Mouse (Mus musculus) kidney, embryonic 15.5 days (tissue): ENCODE data around the gene Gm17606. TPM values are rescaled to one million over a fixed set of nuclear protein-coding genes. Genes with fewer than 3 reads are reported as not detected.
"Not testable (repeated sequence)": the region's sequence is repeated elsewhere in the genome, so short reads cannot be mapped to it uniquely, and the experiment has no call there.

ENCODE experiments used
- ATAC-seq: fragments of 200-750 bp; cut with Nextera tagmentation; replicated peaks from 2 replicates; pipeline ENCODE4 v1.8.0; 2017; ENCODE audit warnings: moderate TSS enrichment; ENCODE audit not compliant: low FRiP score
- H3K27ac ChIP-seq: fragments of 300-500 bp; sonication (generic); 2 replicates; pipeline ENCODE4 v1.5.1; 2015; ENCODE audit warnings: mild to moderate bottlenecking, inconsistent platforms
- H3K27me3 ChIP-seq: fragments of 300-500 bp; sonication (generic); 2 replicates; pipeline ENCODE4 v1.6.1; 2015; ENCODE audit warnings: inconsistent platforms
- H3K36me3 ChIP-seq: fragments of 300-500 bp; sonication (generic); 2 replicates; pipeline ENCODE4 v1.6.1; 2015; ENCODE audit warnings: inconsistent platforms
- H3K4me1 ChIP-seq: fragments of 300-500 bp; sonication (generic); 2 replicates; pipeline ENCODE4 v1.6.1; 2015; ENCODE audit warnings: inconsistent platforms
- H3K4me2 ChIP-seq: fragments of 300-500 bp; sonication (generic); 2 replicates; pipeline ENCODE4 v1.6.1; 2015; ENCODE audit warnings: moderate library complexity, mild to moderate bottlenecking, inconsistent platforms
- H3K4me3 ChIP-seq: fragments of 300-500 bp; sonication (generic); replicated peaks from 2 replicates; pipeline ENCODE4 v1.5.1; 2015; ENCODE audit warnings: mild to moderate bottlenecking, inconsistent platforms
- H3K9ac ChIP-seq: fragments of 300-500 bp; sonication (generic); 2 replicates; pipeline ENCODE4 v1.6.1; 2015; ENCODE audit warnings: mild to moderate bottlenecking, inconsistent platforms
- H3K9me3 ChIP-seq: fragments of 300-500 bp; sonication (generic); replicated peaks from 2 replicates; pipeline ENCODE4 v1.6.1; 2016; ENCODE audit warnings: inconsistent platforms
- WGBS: fragments of 180-500 bp; shearing (Covaris S2); methylation state at CpG from one replicate; pipeline ENCODE4 v1.1.7; 2015; ENCODE audit warnings: mixed read lengths; 5-methylcytosine and 5-hydroxymethylcytosine counted together
- polyA plus RNA-seq: library from polyadenylated mRNA; unstranded; fragments of >200 nt; fragmentation: Nextera tagmentation; extraction: Ambion mirVana; gene quantifications from 2 replicates; pipeline ENCODE4 v1.2.1, GENCODE M21; 2015

The Gm17606 gene
- polyA plus RNA-seq, 1 experiment from 2014 or later: not detected

DNA sequence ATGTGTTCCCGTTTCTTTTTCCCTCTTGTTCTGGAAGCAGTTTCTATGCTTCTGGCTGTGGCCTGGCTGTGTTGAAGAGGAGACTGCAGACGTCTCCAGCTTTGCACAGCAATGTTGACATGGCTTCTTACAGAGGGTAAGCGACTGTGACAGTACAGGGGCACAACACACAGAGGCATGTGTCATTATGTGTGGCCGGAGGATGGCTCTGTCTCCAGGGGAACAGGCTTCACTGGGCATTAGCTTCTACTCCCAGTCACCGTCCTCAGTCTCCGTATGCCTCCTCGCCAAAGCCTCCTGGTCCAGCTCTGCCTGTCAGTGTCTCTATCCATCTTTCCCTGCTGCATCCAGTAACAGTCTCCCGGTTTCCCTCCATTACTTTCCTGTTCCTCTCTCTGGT, 33.5 kb upstream of the Gm17606 start:
- ATAC-seq: no peak
- no peaks in the 10 kb centered on the region for H3K9me3 ChIP-seq
- WGBS: 53% methylated on average over 8 of the region's 8 CpGs
- H3K4me1 ChIP-seq: peaks cover 22% of the 10 kb centered on the region
- no peaks in the 10 kb centered on the region for H3K27me3 ChIP-seq
- H3K9ac ChIP-seq: no peak overlapping the region
- H3K36me3 ChIP-seq: peaks cover 13% of the 10 kb centered on the region
- H3K27ac ChIP-seq: peak overlapping the region; percentile 24; the same call in 1 of the 2 replicates
- H3K4me3 ChIP-seq: no peak overlapping the region
- H3K4me2 ChIP-seq: no peak overlapping the region

- H3K4me1 ChIP-seq: peaks cover 16% of the 10 kb centered on the region
- H3K9me3 ChIP-seq: no peaks in the 10 kb centered on the region
- no peak overlapping the region for H3K4me2 ChIP-seq
- H3K27ac ChIP-seq: no peak overlapping the region
- H3K4me3 ChIP-seq: no peak overlapping the region
- H3K27me3 ChIP-seq: no peaks in the 10 kb centered on the region
- no peak for ATAC-seq
- 58% methylated on average over 4 of the region's 4 CpGs for WGBS
- H3K36me3 ChIP-seq: peaks cover 26% of the 10 kb centered on the region
- H3K9ac ChIP-seq: no peak overlapping the region
Measured at GRCm38 (mm10) chr14:54609245-54609644, 31.5 kb upstream of the Gm17606 start.

DNA sequence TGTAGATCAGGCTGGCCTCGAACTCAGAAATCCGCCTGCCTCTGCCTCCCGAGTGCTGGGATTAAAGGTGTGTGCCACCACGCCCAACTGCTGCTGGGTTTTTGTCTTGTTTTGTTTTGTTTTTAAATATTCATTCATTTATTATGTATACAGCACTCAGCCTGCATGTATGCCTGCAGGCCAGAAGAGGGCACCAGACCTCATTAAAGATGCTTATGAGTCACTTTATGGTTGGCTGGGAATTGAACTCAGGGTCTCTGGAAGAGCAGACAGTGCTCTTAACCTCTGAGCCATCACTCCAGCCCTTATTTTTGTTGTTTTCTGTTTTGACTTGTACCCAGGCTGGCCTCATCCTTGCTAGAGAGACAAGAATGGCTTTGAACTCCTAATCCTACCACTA, 30.8 kb upstream of the Gm17606 start:
- no peak overlapping the region for H3K4me2 ChIP-seq
- no peaks in the 10 kb centered on the region for H3K9me3 ChIP-seq
- no peaks in the 10 kb centered on the region for H3K27me3 ChIP-seq
- peaks cover 34% of the 10 kb centered on the region for H3K36me3 ChIP-seq
- peaks cover 9% of the 10 kb centered on the region for H3K4me1 ChIP-seq
- WGBS: 91% methylated on average over 4 of the region's 4 CpGs
- no peak for ATAC-seq
- no peak overlapping the region for H3K27ac ChIP-seq
- no peak overlapping the region for H3K9ac ChIP-seq
- no peak overlapping the region for H3K4me3 ChIP-seq

DNA sequence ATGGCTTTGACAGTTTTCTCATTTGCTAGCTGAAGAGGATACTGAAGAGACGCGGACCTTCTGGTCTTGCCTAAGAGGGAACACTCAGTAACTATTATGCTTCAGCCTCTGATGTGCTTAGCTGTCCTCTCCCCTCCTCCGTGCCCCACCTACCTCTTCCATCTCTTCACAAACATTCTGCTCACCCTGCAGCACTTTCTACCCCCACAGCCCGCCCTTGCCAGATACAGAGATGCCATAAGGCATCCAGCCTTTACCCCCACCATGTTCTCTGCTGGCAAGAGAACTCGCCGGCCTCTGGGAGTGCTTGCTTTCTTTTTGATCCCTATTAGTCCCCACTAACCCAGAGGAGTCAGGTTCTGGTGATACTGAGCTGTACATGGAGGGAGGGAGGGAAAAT, 30.1 kb upstream of the Gm17606 start:
- ATAC-seq: no peak
- H3K4me1 ChIP-seq: peaks cover 5% of the 10 kb centered on the region; the same call in 1 of the 2 replicates
- H3K36me3 ChIP-seq: peaks cover 39% of the 10 kb centered on the region
- H3K4me3 ChIP-seq: no peak overlapping the region
- WGBS: 81% methylated on average over 6 of the region's 6 CpGs
- no peak overlapping the region for H3K9ac ChIP-seq
- no peaks in the 10 kb centered on the region for H3K9me3 ChIP-seq
- no peak overlapping the region for H3K4me2 ChIP-seq
- no peak overlapping the region for H3K27ac ChIP-seq
- H3K27me3 ChIP-seq: no peaks in the 10 kb centered on the region

DNA sequence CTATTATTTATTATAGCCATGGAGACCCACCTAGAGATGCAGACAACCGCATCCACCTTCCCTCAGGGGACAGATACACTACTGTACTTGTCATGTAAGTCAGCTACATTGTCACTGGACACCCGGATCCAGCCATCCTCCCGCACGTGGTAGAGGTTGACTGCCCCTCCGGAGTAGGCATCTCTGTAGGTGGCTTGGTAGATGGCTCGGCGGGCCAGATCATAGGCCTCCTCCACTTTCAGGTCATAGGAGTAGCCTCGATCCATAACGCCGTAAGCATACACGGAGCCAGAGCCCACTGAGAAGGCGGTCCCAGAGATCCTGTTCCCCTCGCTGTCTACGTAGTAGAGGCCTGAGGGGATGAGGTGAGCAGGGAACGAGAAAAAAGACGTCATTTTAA, 26.6 kb upstream of the Gm17606 start:
- not testable (repeated sequence) for H3K9ac ChIP-seq, H3K9me3 ChIP-seq, H3K4me2 ChIP-seq, H3K27me3 ChIP-seq, ATAC-seq, H3K27ac ChIP-seq, H3K4me3 ChIP-seq
- Histone ChIP-seq H3K4me1 (peaks cover 14% of the 10 kb centered on the region), H3K36me3 (peaks cover 48% of the 10 kb centered on the region)
- 87% methylated on average over 16 of the region's 16 CpGs for WGBS

DNA sequence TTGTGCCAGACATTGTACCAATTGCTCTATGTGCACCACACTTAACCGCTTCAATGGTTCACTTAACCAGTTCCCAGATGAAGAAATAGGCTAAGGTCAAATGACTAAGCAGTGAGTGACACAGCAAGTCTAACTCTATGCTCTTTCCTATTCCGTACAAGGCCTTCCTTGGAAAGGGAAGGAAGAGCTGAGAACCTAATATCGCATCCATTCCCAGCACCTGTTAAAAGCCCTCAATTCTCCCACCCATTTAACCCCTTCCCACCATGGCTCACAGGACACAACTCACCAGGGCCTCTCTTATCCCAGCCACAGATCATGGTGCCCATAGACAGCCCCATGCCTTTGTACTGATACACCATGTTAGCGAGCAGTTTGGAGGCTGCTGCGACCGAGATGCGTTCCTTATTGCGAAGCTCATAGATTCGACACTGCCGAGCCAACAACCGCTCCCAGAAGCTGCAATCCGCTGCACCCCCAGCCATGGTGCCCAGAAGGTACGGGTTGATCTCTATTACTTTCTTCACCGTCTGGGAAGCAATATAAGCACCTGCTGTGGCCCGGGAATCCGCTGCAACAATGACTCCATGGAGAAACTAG, 24.4 kb upstream of the Gm17606 start:
- Histone ChIP-seq H3K36me3 (peaks cover 43% of the 10 kb centered on the region), H3K9me3 (no peaks in the 10 kb centered on the region), H3K9ac (no peak overlapping the region), H3K4me1 (peaks cover 12% of the 10 kb centered on the region), H3K27ac (no peak overlapping the region), H3K4me2 (peak overlapping the region; percentile 65; the same call in 1 of the 2 replicates), H3K27me3 (no peaks in the 10 kb centered on the region), H3K4me3 (peak overlapping the region; percentile 86)
- WGBS: 91% methylated on average over 16 of the region's 16 CpGs
- no peak for ATAC-seq

GRCm38 (mm10) chr14:54617152-54617896, 23.4 kb upstream of the Gm17606 start:
- ATAC-seq: peak; percentile 55
- no peaks in the 10 kb centered on the region for H3K9me3 ChIP-seq
- peaks cover 12% of the 10 kb centered on the region for H3K4me1 ChIP-seq
- peak overlapping the region; percentile 87 for H3K27ac ChIP-seq
- H3K4me2 ChIP-seq: peak overlapping the region; percentile 65
- no peaks in the 10 kb centered on the region for H3K27me3 ChIP-seq
- peak overlapping the region; percentile 89 for H3K9ac ChIP-seq
- 1% methylated on average over 38 of the region's 38 CpGs for WGBS
- peak overlapping the region; percentile 86 for H3K4me3 ChIP-seq
- peaks cover 35% of the 10 kb centered on the region for H3K36me3 ChIP-seq

DNA sequence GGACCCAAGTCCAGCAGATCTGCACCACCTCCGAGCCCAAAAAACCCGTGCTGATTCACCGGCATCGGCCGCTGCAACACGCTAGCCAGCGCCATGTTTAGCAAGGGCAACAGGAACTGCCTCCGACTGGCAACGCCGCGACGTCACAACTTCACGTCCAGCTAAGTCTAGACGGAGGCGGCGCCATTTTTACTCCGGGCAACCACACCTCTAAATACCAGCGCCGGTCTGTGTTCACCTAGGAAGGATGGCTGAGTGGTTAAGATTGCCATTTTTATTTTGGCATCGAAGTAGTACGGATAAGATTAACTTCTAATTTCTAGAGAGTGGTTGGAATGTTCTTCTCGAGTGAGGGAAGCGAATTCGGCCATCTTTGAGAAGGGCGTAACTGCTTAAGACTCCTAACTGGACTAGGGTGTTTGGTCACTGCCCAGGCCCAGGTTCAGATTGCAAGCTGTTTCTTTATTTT, 22.8 kb upstream of the Gm17606 start, which contains the start of gene Psmb5:
Gene Psmb5, minus strand, starts transcription at position 126 of the 469 bp plus-strand sequence.
- Histone ChIP-seq H3K4me2 (peak within 1 kb of the TSS; percentile 65), H3K9me3 (no peaks in the 10 kb centered on the region), H3K4me1 (peaks cover 12% of the 10 kb centered on the region), H3K27ac (peak within 1 kb of the TSS; percentile 87), H3K4me3 (peak within 1 kb of the TSS; percentile 86), H3K27me3 (no peaks in the 10 kb centered on the region), H3K9ac (peak within 1 kb of the TSS; percentile 89), H3K36me3 (peaks cover 30% of the 10 kb centered on the region)
- under 1% methylated on average over 25 of the region's 25 CpGs for WGBS
- ATAC-seq: peak; percentile 89

- Histone ChIP-seq H3K9ac (no peak within 1 kb of the TSS), H3K9me3 (no peaks in the 10 kb centered on the region), H3K4me2 (no peak within 1 kb of the TSS), H3K27me3 (no peaks in the 10 kb centered on the region), H3K36me3 (peaks cover 4% of the 10 kb centered on the region), H3K27ac (no peak within 1 kb of the TSS), H3K4me1 (peaks cover 11% of the 10 kb centered on the region), H3K4me3 (no peak within 1 kb of the TSS)
- 80% methylated on average over 1 of the region's 1 CpGs for WGBS
- ATAC-seq: no peak
Measured at GRCm38 (mm10) chr14:54621133-54621532, 19.6 kb upstream of the Gm17606 start, which contains the start of gene Psmb11. TSS of gene Psmb11 (plus strand) at chr14:54621433.

DNA sequence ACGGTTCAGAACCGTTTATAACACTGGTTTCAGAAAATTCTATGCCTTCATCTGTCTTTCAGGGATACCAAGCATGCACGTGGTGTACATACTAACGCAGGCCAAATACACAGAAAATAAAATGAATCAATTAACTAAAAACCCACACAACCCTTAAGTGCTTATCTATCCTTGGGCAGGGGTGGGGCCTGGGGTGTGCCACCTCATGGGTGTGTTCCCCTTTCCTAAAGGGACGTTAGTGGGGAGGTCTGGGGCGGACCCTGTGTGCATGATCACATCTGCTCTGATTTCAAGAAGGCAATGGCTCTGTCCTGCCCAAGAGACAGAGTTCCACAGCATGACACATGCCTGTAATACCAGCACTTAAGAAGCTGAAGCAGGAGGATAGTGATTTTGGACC, 17.4 kb upstream of the Gm17606 start:
- WGBS: 84% methylated on average over 6 of the region's 6 CpGs
- Histone ChIP-seq H3K4me1 (no peaks in the 10 kb centered on the region), H3K4me2 (no peak overlapping the region), H3K9me3 (no peaks in the 10 kb centered on the region), H3K36me3 (no peaks in the 10 kb centered on the region), H3K9ac (no peak overlapping the region), H3K4me3 (no peak overlapping the region), H3K27me3 (no peaks in the 10 kb centered on the region), H3K27ac (no peak overlapping the region)
- ATAC-seq: no peak

GRCm38 (mm10) chr14:54624976-54625375, 15.8 kb upstream of the Gm17606 start:
- no peak overlapping the region for H3K4me3 ChIP-seq
- H3K36me3 ChIP-seq: 0 out of 2 replicates have a peak, but pooled peaks cover under 1% of the 10 kb centered on the region
- H3K27ac ChIP-seq: no peak overlapping the region
- no peaks in the 10 kb centered on the region for H3K27me3 ChIP-seq
- no peak overlapping the region for H3K9ac ChIP-seq
- no peak overlapping the region for H3K4me2 ChIP-seq
- ATAC-seq: no peak
- H3K4me1 ChIP-seq: no peaks in the 10 kb centered on the region
- no peaks in the 10 kb centered on the region for H3K9me3 ChIP-seq
- WGBS: 71% methylated on average over 10 of the region's 10 CpGs

- peaks cover 30% of the 10 kb centered on the region for H3K36me3 ChIP-seq
- H3K27ac ChIP-seq: no peak overlapping the region
- no peaks in the 10 kb centered on the region for H3K4me1 ChIP-seq
- no peak for ATAC-seq
- 69% methylated on average over 5 of the region's 5 CpGs for WGBS
- H3K9ac ChIP-seq: no peak overlapping the region
- H3K4me3 ChIP-seq: no peak overlapping the region
- H3K9me3 ChIP-seq: no peaks in the 10 kb centered on the region
- no peaks in the 10 kb centered on the region for H3K27me3 ChIP-seq
- H3K4me2 ChIP-seq: no peak overlapping the region
Measured at GRCm38 (mm10) chr14:54628103-54628502, 12.6 kb upstream of the Gm17606 start.
